Mouse (Mus musculus) kidney, postnatal 0 days (tissue): Measurements from ENCODE around the gene Cux2. TPM values are rescaled to one million over a fixed set of nuclear protein-coding genes. Genes with fewer than 3 reads are reported as not detected.
A peak's percentile ranks its signal among the peaks of the same experiment; 100 is the strongest.

Source experiments
- ATAC-seq: fragments of 200-750 bp; cut with Nextera tagmentation; replicated peaks from 2 replicates; pipeline ENCODE4 v1.8.0; 2017; ENCODE audit warnings: low read depth, moderate number of reproducible peaks, moderate TSS enrichment, moderate library complexity; ENCODE audit not compliant: low FRiP score
- DNase-seq: peaks from one replicate; pipeline ENCODE4 v3.0.0-alpha.2; 2016; ENCODE audit warnings: low spot score
- H3K27ac ChIP-seq: fragments of 300-500 bp; sonication (generic); 2 replicates; pipeline ENCODE4 v1.5.1; 2014; ENCODE audit warnings: mild to moderate bottlenecking
- H3K27me3 ChIP-seq: fragments of 300-500 bp; sonication (generic); 2 replicates; pipeline ENCODE4 v1.6.1; 2014; ENCODE audit warnings: low read length, mixed read lengths; ENCODE audit not compliant: insufficient read depth
- H3K36me3 ChIP-seq: fragments of 300-500 bp; sonication (generic); 2 replicates; pipeline ENCODE4 v1.6.1; 2014; ENCODE audit warnings: low read length, mixed read lengths; ENCODE audit not compliant: insufficient read depth
- H3K4me1 ChIP-seq: fragments of 300-500 bp; sonication (generic); replicated peaks from 2 replicates; pipeline ENCODE4 v1.6.1; 2014; ENCODE audit warnings: antibody characterized with exemption, low read length, mixed read lengths; ENCODE audit not compliant: insufficient read depth
- H3K4me2 ChIP-seq: fragments of 300-500 bp; sonication (generic); 2 replicates; pipeline ENCODE4 v1.6.1; 2014; ENCODE audit warnings: mild to moderate bottlenecking, low read length, moderate library complexity, mixed read lengths
- H3K4me3 ChIP-seq: fragments of 300-500 bp; sonication (generic); replicated peaks from 2 replicates; pipeline ENCODE4 v1.5.1; 2014; ENCODE audit warnings: low read depth, low read length
- H3K9ac ChIP-seq: fragments of 300-500 bp; sonication (generic); 2 replicates; pipeline ENCODE4 v1.6.1; 2014; ENCODE audit warnings: low read depth, low read length
- H3K9me3 ChIP-seq: fragments of 300-500 bp; sonication (generic); replicated peaks from 2 replicates; pipeline ENCODE4 v1.6.1; 2016; ENCODE audit warnings: low read length, inconsistent platforms, mixed read lengths
- CTCF ChIP-seq: IDR thresholded peaks from 2 replicates; pipeline ENCODE4 v1.5.1; 2016; ENCODE audit warnings: antibody characterized with exemption, low read depth, mild to moderate bottlenecking, moderate library complexity
- WGBS: fragments of 180-500 bp; shearing (Covaris S2); extraction: QIAGEN DNeasy Blood & Tissue Kit; methylation state at CpG from one replicate; pipeline ENCODE4 v1.1.7; 2014; 5-methylcytosine and 5-hydroxymethylcytosine counted together
- polyA plus RNA-seq: library from polyadenylated mRNA; unstranded; fragments of >200 nt; fragmentation: Nextera tagmentation; extraction: Ambion mirVana; gene quantifications from 2 replicates; pipeline ENCODE4 v1.2.1, GENCODE M21; 2015

Gene Cux2
- polyA plus RNA-seq, 1 experiment from 2014 or later = 5.9 TPM

- Histone ChIP-seq H3K4me3 (no peak overlapping the region), H3K4me1 (no peaks in the 10 kb centered on the region), H3K9ac (no peak overlapping the region), H3K4me2 (no peak overlapping the region), H3K36me3 (no peaks in the 10 kb centered on the region), H3K27me3 (no peaks in the 10 kb centered on the region), H3K27ac (no peak overlapping the region), H3K9me3 (no peaks in the 10 kb centered on the region)
- 69% methylated on average over 5 of the region's 5 CpGs for WGBS
- no peak for TF ChIP-seq CTCF
- ATAC-seq = no peak
- DNase-seq = no peak
Observed at GRCm38 (mm10) chr5:121955806-121956205, 94.1 kb downstream of the Cux2 start.

- H3K9ac ChIP-seq = no peak overlapping the region
- WGBS = 69% methylated on average over 2 of the region's 2 CpGs
- ATAC-seq = no peak
- no peak for DNase-seq
- no peak for TF ChIP-seq CTCF
- H3K27ac ChIP-seq = no peak overlapping the region
- peaks cover 6% of the 10 kb centered on the region; the same call in 1 of the 2 replicates for H3K4me1 ChIP-seq
- no peaks in the 10 kb centered on the region for H3K9me3 ChIP-seq
- no peaks in the 10 kb centered on the region for H3K36me3 ChIP-seq
- H3K4me2 ChIP-seq = no peak overlapping the region
- no peak overlapping the region for H3K4me3 ChIP-seq
- H3K27me3 ChIP-seq = no peaks in the 10 kb centered on the region
Observed at GRCm38 (mm10) chr5:121950175-121950574, 99.7 kb downstream of the Cux2 start.

GRCm38 (mm10) chr5:121949050-121949443 lies 100.9 kb downstream of the Cux2 start:
- WGBS = 13% methylated on average over 8 of the region's 8 CpGs
- Histone ChIP-seq H3K4me2 (peak overlapping the region; percentile 55), H3K4me1 (peaks cover 6% of the 10 kb centered on the region; the same call in 1 of the 2 replicates), H3K36me3 (no peaks in the 10 kb centered on the region), H3K9me3 (no peaks in the 10 kb centered on the region), H3K4me3 (no peak overlapping the region; the same call in 1 of the 2 replicates), H3K27ac (no peak overlapping the region), H3K9ac (no peak overlapping the region), H3K27me3 (no peaks in the 10 kb centered on the region)
- no peak for TF ChIP-seq CTCF
- DNase-seq (no peak), ATAC-seq (no peak)

GRCm38 (mm10) chr5:121948302-121949049 lies 101.4 kb downstream of the Cux2 start:
- Histone ChIP-seq H3K9me3 (no peaks in the 10 kb centered on the region), H3K4me1 (peaks cover 6% of the 10 kb centered on the region; the same call in 1 of the 2 replicates), H3K4me2 (peak overlapping the region; percentile 55), H3K9ac (no peak overlapping the region), H3K36me3 (no peaks in the 10 kb centered on the region), H3K27ac (no peak overlapping the region), H3K4me3 (peak overlapping the region; percentile 16), H3K27me3 (no peaks in the 10 kb centered on the region)
- DNase-seq (peak; percentile 81), ATAC-seq (no peak)
- peak; percentile 13; the same call in 1 of the 2 replicates for TF ChIP-seq CTCF
- WGBS = 2% methylated on average over 44 of the region's 44 CpGs

GRCm38 (mm10) chr5:121946657-121947245 lies 103.2 kb downstream of the Cux2 start:
- TF ChIP-seq CTCF = no peak
- H3K27ac ChIP-seq = no peak overlapping the region
- peaks cover 6% of the 10 kb centered on the region; the same call in 1 of the 2 replicates for H3K4me1 ChIP-seq
- H3K9ac ChIP-seq = no peak overlapping the region
- no peak overlapping the region for H3K4me2 ChIP-seq
- DNase-seq = no peak
- no peak overlapping the region for H3K4me3 ChIP-seq
- H3K27me3 ChIP-seq = no peaks in the 10 kb centered on the region
- H3K9me3 ChIP-seq = no peaks in the 10 kb centered on the region
- no peaks in the 10 kb centered on the region for H3K36me3 ChIP-seq
- 76% methylated on average over 7 of the region's 7 CpGs for WGBS
- no peak for ATAC-seq

- H3K4me1 ChIP-seq = peaks cover 6% of the 10 kb centered on the region; the same call in 1 of the 2 replicates
- 52% methylated on average over 6 of the region's 6 CpGs for WGBS
Observed at GRCm38 (mm10) chr5:121945819-121946218, 104.1 kb downstream of the Cux2 start.

More at GRCm38 (mm10) chr5:121945819-121946218, 104.1 kb downstream of the Cux2 start:
- Histone ChIP-seq H3K4me2 (no peak overlapping the region), H3K27ac (no peak overlapping the region), H3K4me3 (no peak overlapping the region), H3K36me3 (no peaks in the 10 kb centered on the region), H3K9me3 (no peaks in the 10 kb centered on the region), H3K9ac (no peak overlapping the region), H3K27me3 (no peaks in the 10 kb centered on the region)
- ATAC-seq (0 out of 2 replicates have a peak, but pooled peaks have one; percentile 14), DNase-seq (peak; percentile 61)
- TF ChIP-seq CTCF = peak; percentile 84
